Mouse (Mus musculus) G1E-ER4 (cell line): ENCODE measurements around the gene Tceanc2. TPM values are rescaled to one million over a fixed set of nuclear protein-coding genes. Genes with fewer than 3 reads are reported as not detected.

Experiments used
- GATA1 ChIP-seq: IDR thresholded peaks from one replicate; pipeline ENCODE4 v1.8.0; 2012; ENCODE audit warnings: low read length, inconsistent platforms
- polyA plus RNA-seq: library from polyadenylated mRNA; stranded (reverse); fragments of >175 nt; gene quantifications from 2 replicates; pipeline ENCODE4 v1.2.3, GENCODE M21; 2012

Tceanc2 gene
- polyA plus RNA-seq, 1 experiment = 11.8 TPM

GRCm38 (mm10) chr4:107152571-107152970, 26.3 kb downstream of the Tceanc2 start:
- TF ChIP-seq GATA1 = no peak

GRCm38 (mm10) chr4:107150991-107151390, 27.9 kb downstream of the Tceanc2 start:
- TF ChIP-seq GATA1 = no peak

DNA sequence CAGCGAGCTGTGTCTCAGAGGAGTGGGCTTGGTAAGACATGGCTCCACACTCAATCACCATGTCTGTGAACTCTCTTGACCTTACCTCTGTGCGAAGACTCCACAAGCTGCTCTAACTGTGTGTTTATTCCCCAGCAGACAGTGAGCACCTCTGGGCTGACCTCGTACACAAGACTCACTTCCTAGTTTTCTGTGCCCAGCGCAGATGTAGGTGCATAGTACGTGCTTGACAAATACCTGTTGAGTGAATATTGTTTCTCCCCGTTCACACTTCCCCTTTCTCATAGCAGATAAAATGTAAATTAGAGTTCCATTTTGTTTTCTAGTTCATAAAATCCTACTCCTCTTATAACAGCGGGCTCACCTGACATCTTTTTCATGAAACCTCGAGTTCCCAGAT, 35.4 kb downstream of the Tceanc2 start:
- no peak for TF ChIP-seq GATA1

DNA sequence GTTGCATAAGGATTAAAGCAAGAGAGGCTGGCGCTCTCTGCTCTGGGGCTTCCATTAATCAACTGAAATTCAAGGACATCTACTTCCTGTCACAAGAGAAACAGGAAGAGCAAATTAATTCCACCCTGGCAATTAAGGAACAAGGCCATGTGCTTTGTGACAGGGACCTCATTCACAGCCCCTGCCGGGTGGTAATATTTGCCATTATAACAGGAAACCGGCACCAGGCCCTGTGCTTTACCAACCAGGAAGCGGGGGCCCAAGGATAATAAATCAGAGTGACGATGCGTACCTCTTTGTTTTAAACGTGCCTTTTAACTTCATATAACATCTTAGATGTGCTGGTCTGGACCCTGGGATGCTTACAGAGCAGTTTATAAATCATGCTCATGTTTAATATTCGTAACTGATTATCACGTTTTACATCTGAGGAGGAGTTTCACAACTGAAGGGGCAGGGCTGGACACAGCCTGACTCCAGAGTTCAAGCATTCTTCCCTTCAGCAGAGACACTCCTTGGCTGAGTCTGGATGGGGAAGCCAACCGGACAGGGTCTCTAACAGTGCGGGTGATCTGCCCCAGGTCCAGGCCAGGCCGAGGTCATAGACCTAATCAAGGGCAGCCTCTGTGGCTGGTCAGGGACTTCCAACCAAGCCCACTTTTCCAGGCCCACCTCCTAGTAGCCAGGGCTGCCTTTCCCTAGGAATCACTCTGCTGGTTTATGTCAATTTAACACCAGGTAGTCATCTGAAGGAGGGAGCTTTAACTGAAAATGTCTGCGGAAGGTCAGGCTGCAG, 38.9 kb downstream of the Tceanc2 start:
- no peak for TF ChIP-seq GATA1

DNA sequence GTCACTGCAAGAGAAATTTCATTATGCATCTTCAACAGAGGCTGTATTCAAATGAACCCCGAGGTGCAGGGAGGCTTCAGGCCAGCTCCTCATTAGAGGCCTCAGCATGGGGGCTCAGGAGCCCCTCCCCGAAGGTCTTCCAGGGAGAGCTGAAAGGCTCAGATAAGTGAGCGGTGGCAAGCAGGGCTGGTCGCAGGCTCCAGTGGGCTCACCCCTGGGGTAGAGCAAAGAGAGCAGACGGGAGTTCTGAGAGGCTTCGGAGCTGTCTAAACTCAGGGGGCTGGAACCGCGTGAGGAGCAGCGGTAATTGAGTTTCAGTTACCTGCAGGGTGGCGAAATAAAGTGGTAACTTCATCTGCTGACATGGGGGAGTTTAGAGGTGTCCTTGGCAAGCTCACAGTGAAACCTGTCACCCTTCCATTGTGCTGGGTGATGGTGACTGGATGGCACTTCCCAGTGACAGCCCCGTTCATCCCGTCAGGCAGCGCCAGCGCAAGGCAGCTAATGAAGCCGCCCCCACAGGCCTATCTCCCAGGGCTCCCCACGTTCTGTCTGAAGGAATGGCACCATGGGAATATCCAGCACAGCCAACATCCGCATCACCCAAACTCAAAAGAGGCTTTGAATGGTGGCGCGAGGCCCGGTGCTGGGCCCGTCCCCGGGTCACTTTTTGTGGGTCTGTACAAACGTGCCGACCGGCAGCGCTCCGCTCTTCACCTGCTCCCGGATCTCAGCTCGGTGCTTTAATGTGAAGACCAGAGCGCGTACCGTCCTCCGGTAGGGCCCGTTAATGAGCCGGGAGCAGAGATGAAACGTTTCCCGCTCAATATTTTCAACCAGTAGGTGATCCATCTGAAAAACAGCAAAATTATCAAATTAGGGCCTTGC, 39.7 kb downstream of the Tceanc2 start:
- TF ChIP-seq GATA1 = no peak

DNA sequence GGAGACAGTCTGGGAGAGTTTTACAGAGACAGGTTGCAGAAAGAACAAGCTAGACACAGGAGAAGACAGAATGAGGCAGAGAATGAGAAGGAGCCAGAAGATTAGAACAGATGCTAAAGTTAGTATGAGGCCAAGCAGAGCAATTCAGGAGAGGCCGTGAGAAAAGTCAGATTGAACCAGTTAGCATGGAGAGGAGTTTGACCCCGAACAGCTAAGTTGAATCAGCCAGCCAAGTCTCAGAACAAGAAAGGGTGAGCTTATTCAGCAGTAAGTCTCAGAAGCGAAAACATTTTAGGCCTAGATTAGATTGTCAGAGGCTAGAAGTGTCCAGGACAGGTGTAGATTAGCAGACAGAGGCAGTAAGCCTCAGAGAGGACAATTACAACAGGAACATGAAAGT, 42.4 kb downstream of the Tceanc2 start:
- no peak for TF ChIP-seq GATA1

- TF ChIP-seq GATA1 = no peak
These were observed 43.3 kb downstream of the Tceanc2 start for GRCm38 (mm10) chr4:107135663-107136062.

DNA sequence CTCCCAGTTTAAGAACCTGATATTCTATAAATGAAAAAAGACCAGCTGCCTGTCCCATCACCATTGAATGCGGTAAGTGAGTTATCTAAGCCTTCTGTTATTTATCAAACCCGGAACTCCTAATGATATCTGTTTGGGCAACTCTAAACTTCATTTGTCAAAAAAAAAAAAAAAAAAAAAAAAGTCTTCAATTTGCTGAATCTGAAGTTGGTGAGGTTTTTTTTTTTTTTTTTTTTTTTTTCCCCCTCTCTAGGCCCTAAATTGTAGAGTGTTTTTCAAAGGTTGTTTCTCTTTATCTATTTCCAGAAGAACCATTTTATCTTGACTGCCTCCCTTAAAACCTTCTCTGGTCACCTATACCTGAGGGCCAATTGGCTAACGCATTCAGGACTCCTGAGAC, 44.0 kb downstream of the Tceanc2 start:
- no peak for TF ChIP-seq GATA1

GRCm38 (mm10) chr4:107130534-107130933, 48.4 kb downstream of the Tceanc2 start:
- TF ChIP-seq GATA1 = no peak

DNA sequence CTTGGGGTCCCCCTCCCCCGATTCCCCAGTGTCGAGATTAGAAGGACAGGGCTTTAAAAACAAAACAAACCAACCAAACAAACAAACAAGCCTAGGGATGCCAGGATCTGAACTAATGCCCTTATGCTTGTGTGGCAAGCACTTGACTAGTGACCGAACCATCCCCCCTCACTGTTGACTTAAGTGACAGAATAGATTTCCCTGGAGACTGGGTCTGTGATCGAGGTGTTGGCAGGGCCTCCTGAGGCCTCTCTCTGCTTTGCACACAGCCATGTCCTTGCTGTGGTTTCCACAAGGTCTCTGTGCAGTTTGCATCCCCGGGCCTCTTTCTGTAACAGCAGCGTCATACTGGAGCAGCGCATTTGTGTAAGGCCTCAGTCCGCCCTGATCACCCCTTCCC, 49.5 kb downstream of the Tceanc2 start:
- no peak for TF ChIP-seq GATA1

GRCm38 (mm10) chr4:107127901-107128669, 50.8 kb downstream of the Tceanc2 start:
- no peak for TF ChIP-seq GATA1

GRCm38 (mm10) chr4:107126891-107127524, 51.9 kb downstream of the Tceanc2 start:
- no peak for TF ChIP-seq GATA1

- TF ChIP-seq GATA1 = no peak
These were observed 52.5 kb downstream of the Tceanc2 start for GRCm38 (mm10) chr4:107126389-107126788.

- TF ChIP-seq GATA1 = no peak
These were observed 53.8 kb downstream of the Tceanc2 start for GRCm38 (mm10) chr4:107125101-107125500.

DNA sequence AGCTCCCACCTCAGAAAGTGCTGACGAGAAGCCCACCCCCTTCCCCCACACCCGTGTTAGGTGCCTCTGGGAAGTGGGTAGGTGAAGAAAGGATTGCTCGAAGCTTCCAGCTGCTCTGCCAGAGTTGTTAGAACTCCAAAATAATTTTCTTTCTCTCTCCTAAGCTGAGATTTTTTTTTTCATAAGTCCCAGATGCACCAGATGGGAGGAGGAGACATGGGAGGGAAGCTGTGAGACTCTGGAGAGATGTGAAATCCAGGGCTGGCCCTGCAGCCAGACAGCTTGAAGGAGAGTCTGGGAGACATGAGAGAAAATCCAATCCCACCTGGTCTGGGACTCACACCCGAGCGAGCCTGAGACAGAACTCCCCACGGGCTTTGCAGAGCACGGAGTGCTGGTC, 54.5 kb downstream of the Tceanc2 start:
- no peak for TF ChIP-seq GATA1

- no peak for TF ChIP-seq GATA1
These were observed 57.6 kb downstream of the Tceanc2 start for GRCm38 (mm10) chr4:107121165-107121943.
